Mouse (Mus musculus) stomach, postnatal 0 days (tissue): ENCODE measurements at regions not wholly inside any gene's neighbourhood (a gene's known extent, or its start where the extent isn't known, plus 50 kb on each side); places are given as distances from the start of the nearest gene placed in this dataset.

Source experiments
- CTCF ChIP-seq: IDR thresholded peaks from 2 replicates; pipeline ENCODE4 v1.5.1; 2016; ENCODE audit warnings: antibody characterized with exemption, low read depth, mild to moderate bottlenecking, moderate library complexity
- EP300 ChIP-seq: optimal IDR thresholded peaks from 2 replicates; pipeline ENCODE3; 2016; ENCODE audit warnings: antibody characterized with exemption

DNA sequence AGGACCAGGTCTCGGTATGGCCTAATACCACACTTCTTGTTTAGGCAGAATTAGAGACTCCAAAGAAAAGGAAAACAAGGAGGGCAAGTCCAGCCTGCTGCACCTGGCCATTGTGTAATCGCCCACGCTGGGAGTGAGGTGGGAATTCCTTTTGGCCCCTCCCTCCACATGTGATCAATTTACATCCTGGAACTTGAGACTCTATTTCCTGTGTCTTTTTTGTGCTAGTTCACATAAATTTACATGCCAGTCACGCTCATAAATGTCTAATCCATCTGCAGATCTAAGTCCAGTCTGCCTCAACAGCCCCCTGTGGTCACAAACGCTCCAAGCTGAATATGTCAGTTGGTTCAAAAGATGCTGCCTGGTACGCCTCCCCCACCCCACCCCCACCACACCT is 184.2 kb upstream of the Hmga2 start:
- no peak for TF ChIP-seq CTCF
- no peak for TF ChIP-seq EP300
